Mouse (Mus musculus) midbrain, embryonic 11.5 days (tissue): Measurements from ENCODE around the gene Ppef1. TPM values are rescaled to one million over a fixed set of nuclear protein-coding genes. Genes with fewer than 3 reads are reported as not detected.

Experiments used
- ATAC-seq: fragments of 200-750 bp; cut with Nextera tagmentation; 2 replicates; pipeline ENCODE4 v1.8.0; 2017; ENCODE audit warnings: moderate TSS enrichment, moderate library complexity; ENCODE audit not compliant: low FRiP score
- DNase-seq: peaks from one replicate; pipeline ENCODE4 v3.0.0; 2015; ENCODE audit warnings: low spot score; ENCODE audit errors: missing footprints
- H3K27ac ChIP-seq: fragments of 300-500 bp; sonication (generic); 2 replicates; pipeline ENCODE4 v1.5.1; 2014; ENCODE audit warnings: low read depth, low read length
- H3K27me3 ChIP-seq: fragments of 300-500 bp; sonication (generic); 2 replicates; pipeline ENCODE4 v1.6.1; 2014; ENCODE audit warnings: mild to moderate bottlenecking, low read length, moderate library complexity, mixed read lengths; ENCODE audit not compliant: control insufficient read depth, insufficient read depth
- H3K36me3 ChIP-seq: fragments of 300-500 bp; sonication (generic); 2 replicates; pipeline ENCODE4 v1.6.1; 2014; ENCODE audit warnings: mild to moderate bottlenecking, low read length, moderate library complexity, mixed read lengths; ENCODE audit not compliant: control insufficient read depth, insufficient read depth
- H3K4me1 ChIP-seq: fragments of 300-500 bp; sonication (generic); 2 replicates; pipeline ENCODE4 v1.6.1; 2014; ENCODE audit warnings: low read length; ENCODE audit not compliant: control insufficient read depth, insufficient read depth
- H3K4me2 ChIP-seq: fragments of 300-500 bp; sonication (generic); 2 replicates; pipeline ENCODE4 v1.6.1; 2014; ENCODE audit warnings: mild to moderate bottlenecking, moderate library complexity
- H3K4me3 ChIP-seq: fragments of 300-500 bp; sonication (generic); 2 replicates; pipeline ENCODE4 v1.5.1; 2014; ENCODE audit warnings: low read depth, low read length
- H3K9ac ChIP-seq: fragments of 300-500 bp; sonication (generic); 2 replicates; pipeline ENCODE4 v1.6.1; 2014; ENCODE audit warnings: low read length
- H3K9me3 ChIP-seq: fragments of 300-500 bp; sonication (generic); 2 replicates; pipeline ENCODE4 v1.6.1; 2016; ENCODE audit warnings: low read length; ENCODE audit not compliant: control insufficient read depth
- WGBS: fragments of 180-500 bp; shearing (Covaris S2); extraction: QIAGEN DNeasy Blood & Tissue Kit; methylation state at CpG from one replicate; pipeline ENCODE4 v1.1.7; 2014; 5-methylcytosine and 5-hydroxymethylcytosine counted together
- polyA plus RNA-seq: library from polyadenylated mRNA; unstranded; fragments of >200 nt; fragmentation: Nextera tagmentation; extraction: Ambion mirVana; gene quantifications from 2 replicates; pipeline ENCODE4 v1.2.1, GENCODE M21; 2014

Ppef1 gene
- polyA plus RNA-seq, 1 experiment from 2014 or later, result 0.56 TPM

GRCm38 (mm10) chrX:160603316-160603715, 132.2 kb downstream of the Ppef1 start:
- H3K4me2 ChIP-seq, result no peak overlapping the region
- H3K27ac ChIP-seq, result no peak overlapping the region
- ATAC-seq, result no peak
- WGBS, result 91% methylated on average over 2 of the region's 2 CpGs
- H3K4me3 ChIP-seq, result no peak overlapping the region
- peaks cover 10% of the 10 kb centered on the region for H3K27me3 ChIP-seq
- H3K9me3 ChIP-seq, result no peaks in the 10 kb centered on the region
- DNase-seq, result no peak
- H3K4me1 ChIP-seq, result peaks cover 11% of the 10 kb centered on the region
- no peaks in the 10 kb centered on the region for H3K36me3 ChIP-seq
- no peak overlapping the region for H3K9ac ChIP-seq

- Histone ChIP-seq H3K27me3 (peaks cover 10% of the 10 kb centered on the region), H3K4me3 (no peak overlapping the region), H3K9me3 (no peaks in the 10 kb centered on the region), H3K4me1 (peaks cover 12% of the 10 kb centered on the region), H3K36me3 (no peaks in the 10 kb centered on the region), H3K4me2 (no peak overlapping the region), H3K27ac (no peak overlapping the region), H3K9ac (no peak overlapping the region)
- no peak for ATAC-seq
- 94% methylated on average over 1 of the region's 1 CpGs for WGBS
- DNase-seq, result no peak
Observed at GRCm38 (mm10) chrX:160602770-160603169, 132.8 kb downstream of the Ppef1 start.

DNA sequence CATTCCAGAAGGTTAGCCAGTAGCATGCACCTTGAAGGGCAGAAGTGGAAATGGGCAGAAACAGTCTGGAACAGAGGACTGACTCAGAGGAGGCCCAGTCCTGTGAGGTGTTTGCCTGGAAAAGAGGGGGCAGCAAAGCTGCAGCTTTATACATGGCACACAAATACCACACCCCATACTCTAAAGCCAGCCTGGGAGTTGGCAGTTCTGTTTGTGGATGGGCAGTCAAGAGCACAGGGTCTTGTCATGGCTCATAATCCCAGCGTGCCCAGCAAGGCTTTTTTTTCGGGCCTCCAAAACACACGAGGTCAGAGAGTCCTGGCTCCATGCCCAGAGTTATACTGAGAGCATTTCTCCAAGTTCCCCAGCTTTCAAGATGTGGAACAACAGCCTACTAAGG, 134.5 kb downstream of the Ppef1 start:
- no peak for ATAC-seq
- Histone ChIP-seq H3K9me3 (no peaks in the 10 kb centered on the region), H3K4me3 (no peak overlapping the region), H3K27ac (no peak overlapping the region), H3K4me2 (no peak overlapping the region), H3K9ac (no peak overlapping the region), H3K36me3 (no peaks in the 10 kb centered on the region), H3K4me1 (peaks cover 15% of the 10 kb centered on the region), H3K27me3 (peaks cover 17% of the 10 kb centered on the region)
- no peak for DNase-seq
- 73% methylated on average over 3 of the region's 3 CpGs for WGBS

DNA sequence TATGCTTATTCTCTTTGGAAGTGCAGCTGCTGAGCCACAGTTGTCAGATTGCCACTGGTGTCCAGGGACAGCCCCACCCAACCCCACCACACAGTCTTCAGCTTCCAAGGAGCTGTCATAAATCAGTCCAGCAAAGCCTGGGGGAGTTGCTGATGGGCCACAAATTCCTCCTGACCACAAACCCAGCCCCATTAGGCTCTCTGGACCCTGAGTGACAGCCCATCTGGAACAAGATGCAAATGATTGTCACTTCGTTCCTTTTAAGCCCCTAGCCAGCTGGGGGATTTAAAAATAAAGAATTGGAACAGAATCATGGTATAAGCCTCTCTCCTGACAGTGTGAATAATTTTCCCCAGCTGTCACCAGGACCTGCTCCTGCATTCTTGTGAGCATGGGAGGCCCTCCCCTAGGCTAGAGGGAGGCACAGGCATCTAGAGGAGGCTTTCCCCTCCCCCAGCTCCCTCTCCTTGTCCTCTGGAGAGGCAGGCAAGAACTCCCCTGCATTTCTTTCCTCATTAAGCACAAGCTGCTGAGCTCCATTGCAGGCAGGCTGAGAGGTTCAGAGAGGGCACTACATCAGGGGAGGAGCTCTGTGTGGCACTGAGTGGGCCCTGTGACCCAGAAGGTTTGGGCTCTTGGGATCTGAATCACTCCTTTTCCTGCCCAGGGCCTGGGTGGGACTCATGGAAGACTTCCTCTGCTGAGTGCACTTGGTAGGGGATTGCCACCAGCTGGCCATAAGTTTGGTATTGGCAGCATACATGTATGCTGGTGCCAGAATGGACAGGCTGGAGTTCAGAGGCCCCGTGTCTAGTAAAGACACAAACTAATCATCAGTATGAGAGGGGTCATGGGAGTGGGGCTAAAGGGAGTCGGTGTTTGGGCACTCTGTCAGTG, 136.8 kb downstream of the Ppef1 start:
- Histone ChIP-seq H3K4me1 (peaks cover 15% of the 10 kb centered on the region), H3K27ac (peak overlapping the region; percentile 74), H3K4me3 (no peak overlapping the region), H3K4me2 (no peak overlapping the region), H3K36me3 (no peaks in the 10 kb centered on the region), H3K9ac (no peak overlapping the region), H3K27me3 (peaks cover 13% of the 10 kb centered on the region), H3K9me3 (no peaks in the 10 kb centered on the region)
- DNase-seq (peak; percentile 87), ATAC-seq (peak; percentile 96)
- 38% methylated on average over 3 of the region's 3 CpGs for WGBS

DNA sequence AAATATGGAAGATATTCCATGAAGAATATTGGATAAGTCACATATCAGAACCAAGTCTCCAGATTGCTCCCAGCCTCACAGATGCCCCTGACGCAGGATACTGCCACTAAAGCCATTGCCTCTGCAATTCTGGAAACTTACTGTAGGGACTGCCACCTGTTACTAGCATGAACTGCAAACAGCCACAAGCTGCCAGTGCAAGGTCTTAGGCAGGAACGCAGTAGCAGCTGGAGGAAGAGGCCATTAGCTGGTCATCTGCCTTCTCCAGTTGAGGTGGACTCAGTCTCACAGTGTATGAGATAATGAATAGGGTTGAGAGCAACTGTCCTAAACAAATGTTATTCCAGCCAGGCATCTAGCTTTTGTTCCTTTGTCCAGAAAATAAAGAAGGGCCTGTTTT, 137.5 kb downstream of the Ppef1 start:
- DNase-seq, result no peak
- 78% methylated on average over 2 of the region's 2 CpGs for WGBS
- Histone ChIP-seq H3K4me2 (no peak overlapping the region), H3K27ac (peak overlapping the region; percentile 74), H3K36me3 (no peaks in the 10 kb centered on the region), H3K4me3 (no peak overlapping the region), H3K9me3 (no peaks in the 10 kb centered on the region), H3K9ac (no peak overlapping the region), H3K4me1 (peaks cover 15% of the 10 kb centered on the region), H3K27me3 (peaks cover 13% of the 10 kb centered on the region)
- ATAC-seq, result no peak

DNA sequence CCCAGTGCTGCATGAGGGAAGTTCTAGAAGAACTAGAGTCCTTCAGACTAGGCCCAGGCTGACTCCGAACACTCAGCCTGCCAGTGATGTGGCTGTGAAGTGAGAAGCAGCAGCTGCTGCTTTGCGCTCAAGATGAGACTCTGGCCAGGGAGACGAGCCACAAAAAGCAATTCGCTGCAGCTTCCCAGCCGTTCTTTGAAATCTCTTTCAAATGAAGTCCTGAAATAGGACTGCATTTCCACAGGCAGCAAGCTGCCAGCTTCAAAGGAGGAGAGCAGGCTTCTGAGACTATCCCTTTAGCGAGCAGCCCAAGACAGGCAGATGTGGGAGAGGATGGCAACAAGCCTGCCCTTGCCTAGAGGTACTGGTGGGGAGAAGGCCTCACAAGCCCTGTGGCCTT, 142.6 kb downstream of the Ppef1 start:
- Histone ChIP-seq H3K27ac (no peak overlapping the region), H3K4me1 (peaks cover 2% of the 10 kb centered on the region; the same call in 1 of the 2 replicates), H3K9ac (no peak overlapping the region), H3K4me3 (no peak overlapping the region), H3K27me3 (peaks cover 9% of the 10 kb centered on the region), H3K36me3 (no peaks in the 10 kb centered on the region), H3K9me3 (no peaks in the 10 kb centered on the region), H3K4me2 (no peak overlapping the region)
- ATAC-seq, result no peak
- DNase-seq, result no peak
- WGBS, result 84% methylated on average over 6 of the region's 6 CpGs

DNA sequence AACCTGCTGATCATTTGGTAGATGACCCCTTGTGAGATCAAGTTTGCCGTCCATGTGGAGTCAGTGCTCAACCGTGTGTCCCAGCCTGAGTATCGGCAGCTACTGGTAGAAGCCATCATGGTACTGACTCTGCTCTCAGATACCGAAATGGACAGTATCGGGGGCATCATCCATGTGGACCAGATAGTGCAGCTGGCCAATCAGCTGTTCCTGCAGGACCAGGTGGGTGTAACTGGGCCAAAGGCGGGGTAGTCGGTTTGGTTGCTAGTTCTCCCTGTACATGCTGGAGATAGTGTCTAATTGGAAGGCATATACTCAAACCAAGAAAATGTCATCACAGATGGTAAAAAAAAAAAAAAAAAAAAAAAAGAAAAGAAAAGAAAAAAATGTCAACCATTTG, 145.4 kb downstream of the Ppef1 start:
- Histone ChIP-seq H3K4me2 (no peak overlapping the region), H3K27ac (no peak overlapping the region), H3K4me3 (no peak overlapping the region), H3K4me1 (no peaks in the 10 kb centered on the region), H3K36me3 (no peaks in the 10 kb centered on the region), H3K9ac (no peak overlapping the region), H3K27me3 (peaks cover 8% of the 10 kb centered on the region), H3K9me3 (no peaks in the 10 kb centered on the region)
- 92% methylated on average over 7 of the region's 7 CpGs for WGBS
- no peak for DNase-seq
- ATAC-seq, result no peak

GRCm38 (mm10) chrX:160588523-160588922, 147.0 kb downstream of the Ppef1 start:
- peaks cover 8% of the 10 kb centered on the region for H3K27me3 ChIP-seq
- WGBS, result 88% methylated on average over 4 of the region's 4 CpGs
- no peaks in the 10 kb centered on the region for H3K9me3 ChIP-seq

DNA sequence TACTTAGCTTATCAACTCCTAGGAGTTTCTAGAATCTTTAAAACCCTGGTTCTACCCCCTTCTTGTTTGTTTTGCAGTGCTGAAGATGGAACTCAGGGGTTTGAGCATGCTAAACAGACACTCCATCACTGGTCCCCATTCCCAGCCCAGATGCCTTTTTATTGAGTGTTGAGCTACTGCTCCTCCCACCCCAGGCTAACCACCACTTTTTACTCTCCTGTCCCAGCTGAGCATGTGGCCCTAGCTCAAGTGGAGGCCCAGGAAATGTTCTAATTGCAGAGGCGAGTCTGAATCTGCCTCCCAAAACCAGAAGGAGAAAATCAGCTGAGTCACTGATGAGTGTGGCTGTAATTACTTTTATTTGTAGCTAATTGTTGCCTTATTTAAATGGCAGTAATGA, 150.5 kb downstream of the Ppef1 start:
- Histone ChIP-seq H3K9me3 (no peaks in the 10 kb centered on the region), H3K9ac (no peak overlapping the region), H3K36me3 (no peaks in the 10 kb centered on the region), H3K27me3 (peaks cover 10% of the 10 kb centered on the region), H3K4me3 (no peak overlapping the region), H3K4me1 (no peaks in the 10 kb centered on the region), H3K27ac (no peak overlapping the region), H3K4me2 (no peak overlapping the region)
- ATAC-seq, result no peak
- 71% methylated on average over 1 of the region's 1 CpGs for WGBS
- DNase-seq, result no peak

More at GRCm38 (mm10) chrX:160588523-160588922, 147.0 kb downstream of the Ppef1 start:
- ATAC-seq (no peak), DNase-seq (no peak)
- no peak overlapping the region for H3K27ac ChIP-seq
- no peaks in the 10 kb centered on the region for H3K36me3 ChIP-seq
- H3K4me1 ChIP-seq, result no peaks in the 10 kb centered on the region
- H3K4me2 ChIP-seq, result no peak overlapping the region
- H3K9ac ChIP-seq, result no peak overlapping the region
- no peak overlapping the region for H3K4me3 ChIP-seq
